Mouse (Mus musculus): ENCODE measurements around the gene Itk. TPM values are rescaled to one million over a fixed set of nuclear protein-coding genes. Genes with fewer than 3 reads are reported as not detected.
A peak's percentile ranks its signal among the peaks of the same experiment; 100 is the strongest.

Gene Itk
- polyA plus RNA-seq, 1 experiment from 2014 or later: not detected

GRCm38 (mm10) chr11:46276168-46276567 is 113.1 kb downstream of the Itk start:
- Histone ChIP-seq H3K4me3 (ENCODE audit: low read depth, low read length) (no peak overlapping the region), H3K4me1 (ENCODE audit: control insufficient read depth, insufficient read depth, low read length) (no peaks in the 10 kb centered on the region), H3K9me3 (replicated peaks; ENCODE audit: control insufficient read depth, low read length) (no peaks in the 10 kb centered on the region), H3K27me3 (ENCODE audit: control insufficient read depth, insufficient read depth, low read length) (no peaks in the 10 kb centered on the region), H3K9ac (ENCODE audit: low read depth, low read length) (no peak overlapping the region), H3K27ac (ENCODE audit: low read depth, low read length) (no peak overlapping the region), H3K36me3 (ENCODE audit: control insufficient read depth, insufficient read depth, low read length) (no peaks in the 10 kb centered on the region), H3K4me2 (no peak overlapping the region)
- WGBS (ENCODE audit: insufficient replicate concordance): 83% methylated on average over 8 of the region's 8 CpGs
- ATAC-seq (replicated peaks; ENCODE audit: insufficient number of reproducible peaks, low FRiP score, low TSS enrichment): no peak

- ATAC-seq (replicated peaks; ENCODE audit: insufficient number of reproducible peaks, low FRiP score, low TSS enrichment): peak; percentile 58; the same call in 1 of the 2 replicates
- no peak overlapping the region for H3K9ac ChIP-seq (ENCODE audit: low read depth, low read length)
- H3K4me2 ChIP-seq: no peak overlapping the region
- no peak overlapping the region for H3K4me3 ChIP-seq (ENCODE audit: low read depth, low read length)
- 8% methylated on average over 5 of the region's 6 CpGs for WGBS (ENCODE audit: insufficient replicate concordance)
- no peak overlapping the region for H3K27ac ChIP-seq (ENCODE audit: low read depth, low read length)
- H3K4me1 ChIP-seq (ENCODE audit: control insufficient read depth, insufficient read depth, low read length): no peaks in the 10 kb centered on the region
- H3K36me3 ChIP-seq (ENCODE audit: control insufficient read depth, insufficient read depth, low read length): no peaks in the 10 kb centered on the region
- no peaks in the 10 kb centered on the region for H3K9me3 ChIP-seq (replicated peaks; ENCODE audit: control insufficient read depth, low read length)
- no peaks in the 10 kb centered on the region for H3K27me3 ChIP-seq (ENCODE audit: control insufficient read depth, insufficient read depth, low read length)
These were observed 114.0 kb downstream of the Itk start for GRCm38 (mm10) chr11:46275302-46275701.

Other genes with a start within 250 kb of the Itk start
- 12.2 and 18.2 TPM in 2 replicates for gene Nipal4, start 223.0 kb downstream of the Itk start, polyA plus RNA-seq (2014; fragmentation: Nextera tagmentation; extraction: Ambion mirVana)
- not detected in 2 replicates for gene Fndc9, start 154.0 kb downstream of the Itk start, polyA plus RNA-seq (2014; fragmentation: Nextera tagmentation; extraction: Ambion mirVana)
- gene Cyfip2, start 76.7 kb downstream of the Itk start, polyA plus RNA-seq (2014; fragmentation: Nextera tagmentation; extraction: Ambion mirVana): 5.6 and 5.7 TPM in 2 replicates
- 0.07 TPM in 1 of 2 replicates, not detected in the other for gene Fam71b, start 7.0 kb upstream of the Itk start, polyA plus RNA-seq (2014; fragmentation: Nextera tagmentation; extraction: Ambion mirVana)
- 57.8 and 60.1 TPM in 2 replicates for gene Med7, start 47.4 kb upstream of the Itk start, polyA plus RNA-seq (2014; fragmentation: Nextera tagmentation; extraction: Ambion mirVana)
- gene Havcr2, start 65.4 kb upstream of the Itk start, polyA plus RNA-seq (2014; fragmentation: Nextera tagmentation; extraction: Ambion mirVana): 0.31 and 0.33 TPM in 2 replicates
- gene Gm12169, start 134.7 kb upstream of the Itk start, polyA plus RNA-seq (2014; fragmentation: Nextera tagmentation; extraction: Ambion mirVana): not detected in 2 replicates
- gene BC053393, start 182.0 kb upstream of the Itk start, polyA plus RNA-seq (2014; fragmentation: Nextera tagmentation; extraction: Ambion mirVana): 0.23 and 0.56 TPM in 2 replicates
- not detected in 2 replicates for gene Dppa1, start 239.7 kb upstream of the Itk start, polyA plus RNA-seq (2014; fragmentation: Nextera tagmentation; extraction: Ambion mirVana)